Mouse (Mus musculus): ENCODE results near the gene Cyp2w1. TPM values are rescaled to one million over a fixed set of nuclear protein-coding genes. Genes with fewer than 3 reads are reported as not detected.

The Cyp2w1 gene
- polyA plus RNA-seq, 1 experiment from 2014 or later = 18.1 TPM

DNA sequence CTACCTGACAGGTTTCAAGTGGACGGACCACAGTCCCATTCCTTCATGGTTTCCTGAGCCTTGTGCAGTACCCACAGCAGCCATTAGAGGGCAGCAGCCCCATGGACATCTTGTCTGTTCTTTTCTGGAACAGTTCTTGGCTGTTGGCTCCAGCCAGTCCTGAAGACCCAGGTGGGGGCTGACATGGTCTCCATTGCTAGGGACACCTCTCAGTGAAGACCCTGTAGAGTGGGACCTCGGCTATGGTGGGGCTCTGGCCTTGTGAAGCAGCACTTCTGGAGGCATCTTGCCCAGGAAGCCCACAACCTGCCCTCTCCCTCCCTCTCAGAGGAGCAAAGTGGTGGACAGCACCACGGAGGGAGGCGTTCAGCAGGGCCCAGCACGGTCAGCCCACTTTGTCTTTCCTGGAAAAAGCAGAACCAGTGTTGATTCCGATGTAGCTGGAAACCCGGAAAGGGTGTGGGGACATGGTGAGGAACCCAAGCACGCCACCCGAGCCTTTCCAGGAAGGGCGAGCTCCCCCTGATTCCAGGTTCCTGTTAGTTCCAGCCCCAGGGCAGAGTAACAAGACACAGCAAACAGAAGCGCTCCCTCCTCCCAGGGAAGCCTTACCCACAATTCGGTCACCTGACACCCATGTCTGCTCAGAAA is 12.0 kb downstream of the Cyp2w1 start:
- H3K9ac ChIP-seq (ENCODE audit: low read depth, low read length) = no peak overlapping the region

GRCm38 (mm10) chr5:139364911-139365571 is 12.6 kb downstream of the Cyp2w1 start:
- Histone ChIP-seq H3K27ac (ENCODE audit: low read depth, low read length) (peak overlapping the region; percentile 50; the same call in 1 of the 2 replicates), H3K4me3 (ENCODE audit: low read depth, low read length) (no peak overlapping the region), H3K36me3 (ENCODE audit: control insufficient read depth, insufficient read depth) (no peaks in the 10 kb centered on the region; the same call in 1 of the 2 replicates), H3K27me3 (replicated peaks; ENCODE audit: control insufficient read depth, insufficient read depth, low read length) (no peaks in the 10 kb centered on the region), H3K4me1 (replicated peaks; ENCODE audit: control insufficient read depth, insufficient read depth, low read length) (no peaks in the 10 kb centered on the region), H3K4me2 (replicated peaks; ENCODE audit: low read depth) (0 out of 2 replicates have a peak overlapping the region, but pooled peaks have one; percentile 7), H3K9me3 (ENCODE audit: control insufficient read depth) (no peaks in the 10 kb centered on the region), H3K9ac (ENCODE audit: low read depth, low read length) (no peak overlapping the region)
- no peak for TF ChIP-seq CTCF (IDR thresholded peaks at IDR 0.05; ENCODE audit: low read depth)
- ATAC-seq = no peak
- WGBS = 46% methylated on average over 5 of the region's 5 CpGs

More for the DNA sequence above, 12.0 kb downstream of the Cyp2w1 start:
- Histone ChIP-seq H3K27ac (ENCODE audit: low read depth, low read length) (peak overlapping the region; percentile 50; the same call in 1 of the 2 replicates), H3K4me3 (ENCODE audit: low read depth, low read length) (no peak overlapping the region), H3K36me3 (ENCODE audit: control insufficient read depth, insufficient read depth) (no peaks in the 10 kb centered on the region), H3K27me3 (replicated peaks; ENCODE audit: control insufficient read depth, insufficient read depth, low read length) (no peaks in the 10 kb centered on the region), H3K4me2 (replicated peaks; ENCODE audit: low read depth) (peak overlapping the region; percentile 7; the same call in 1 of the 2 replicates), H3K9me3 (ENCODE audit: control insufficient read depth) (no peaks in the 10 kb centered on the region), H3K4me1 (replicated peaks; ENCODE audit: control insufficient read depth, insufficient read depth, low read length) (no peaks in the 10 kb centered on the region)
- 33% methylated on average over 12 of the region's 12 CpGs for WGBS
- TF ChIP-seq CTCF (IDR thresholded peaks at IDR 0.05; ENCODE audit: low read depth) = peak; percentile 99
- peak; percentile 16; the same call in 1 of the 2 replicates for ATAC-seq

DNA sequence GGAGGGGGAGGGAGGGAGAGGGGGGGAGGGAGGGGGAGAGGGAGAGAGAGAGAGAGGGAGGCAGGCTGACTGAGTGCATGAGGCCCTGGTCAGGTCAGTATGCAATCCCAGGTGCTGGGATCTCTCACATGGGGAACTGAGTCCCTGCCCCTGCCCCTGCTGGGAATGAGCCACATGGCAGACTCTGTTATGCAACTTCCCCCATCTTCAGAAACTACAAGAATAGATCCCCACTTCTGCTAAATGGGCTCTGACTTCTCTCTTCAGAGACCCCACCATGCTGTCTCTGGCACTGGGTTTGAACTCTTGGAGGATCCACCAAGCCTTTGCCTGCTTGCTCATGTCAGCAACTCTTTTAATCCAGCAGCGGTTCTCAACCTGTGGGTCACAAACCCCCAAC is 13.4 kb downstream of the Cyp2w1 start:
- H3K36me3 ChIP-seq (ENCODE audit: control insufficient read depth, insufficient read depth) = no peaks in the 10 kb centered on the region; the same call in 1 of the 2 replicates
- no peak overlapping the region for H3K9ac ChIP-seq (ENCODE audit: low read depth, low read length)
- no peak for ATAC-seq
- H3K4me2 ChIP-seq (replicated peaks; ENCODE audit: low read depth) = no peak overlapping the region
- WGBS = 71% methylated on average over 1 of the region's 1 CpGs
- no peaks in the 10 kb centered on the region for H3K4me1 ChIP-seq (replicated peaks; ENCODE audit: control insufficient read depth, insufficient read depth, low read length)
- no peak overlapping the region for H3K4me3 ChIP-seq (ENCODE audit: low read depth, low read length)
- H3K27me3 ChIP-seq (replicated peaks; ENCODE audit: control insufficient read depth, insufficient read depth, low read length) = no peaks in the 10 kb centered on the region
- TF ChIP-seq CTCF (IDR thresholded peaks at IDR 0.05; ENCODE audit: low read depth) = no peak
- H3K27ac ChIP-seq (ENCODE audit: low read depth, low read length) = no peak overlapping the region
- no peaks in the 10 kb centered on the region for H3K9me3 ChIP-seq (ENCODE audit: control insufficient read depth)

GRCm38 (mm10) chr5:139366484-139366883 is 14.1 kb downstream of the Cyp2w1 start:
- Histone ChIP-seq H3K9me3 (ENCODE audit: control insufficient read depth) (no peaks in the 10 kb centered on the region), H3K36me3 (ENCODE audit: control insufficient read depth, insufficient read depth) (no peaks in the 10 kb centered on the region; the same call in 1 of the 2 replicates), H3K27me3 (replicated peaks; ENCODE audit: control insufficient read depth, insufficient read depth, low read length) (no peaks in the 10 kb centered on the region), H3K27ac (ENCODE audit: low read depth, low read length) (no peak overlapping the region), H3K4me1 (replicated peaks; ENCODE audit: control insufficient read depth, insufficient read depth, low read length) (no peaks in the 10 kb centered on the region), H3K4me2 (replicated peaks; ENCODE audit: low read depth) (no peak overlapping the region), H3K4me3 (ENCODE audit: low read depth, low read length) (no peak overlapping the region), H3K9ac (ENCODE audit: low read depth, low read length) (no peak overlapping the region)
- no peak for TF ChIP-seq CTCF (IDR thresholded peaks at IDR 0.05; ENCODE audit: low read depth)
- no peak for ATAC-seq
- WGBS = 72% methylated on average over 11 of the region's 11 CpGs

GRCm38 (mm10) chr5:139367884-139368458 is 15.6 kb downstream of the Cyp2w1 start:
- Histone ChIP-seq H3K4me1 (replicated peaks; ENCODE audit: control insufficient read depth, insufficient read depth, low read length) (0 out of 2 replicates have a peak, but pooled peaks cover 5% of the 10 kb centered on the region), H3K4me3 (ENCODE audit: low read depth, low read length) (no peak overlapping the region), H3K27me3 (replicated peaks; ENCODE audit: control insufficient read depth, insufficient read depth, low read length) (no peaks in the 10 kb centered on the region), H3K36me3 (ENCODE audit: control insufficient read depth, insufficient read depth) (no peaks in the 10 kb centered on the region; the same call in 1 of the 2 replicates), H3K9ac (ENCODE audit: low read depth, low read length) (no peak overlapping the region), H3K9me3 (ENCODE audit: control insufficient read depth) (no peaks in the 10 kb centered on the region), H3K27ac (ENCODE audit: low read depth, low read length) (no peak overlapping the region), H3K4me2 (replicated peaks; ENCODE audit: low read depth) (no peak overlapping the region)
- no peak for TF ChIP-seq CTCF (IDR thresholded peaks at IDR 0.05; ENCODE audit: low read depth)
- no peak for ATAC-seq
- WGBS = 90% methylated on average over 4 of the region's 4 CpGs

DNA sequence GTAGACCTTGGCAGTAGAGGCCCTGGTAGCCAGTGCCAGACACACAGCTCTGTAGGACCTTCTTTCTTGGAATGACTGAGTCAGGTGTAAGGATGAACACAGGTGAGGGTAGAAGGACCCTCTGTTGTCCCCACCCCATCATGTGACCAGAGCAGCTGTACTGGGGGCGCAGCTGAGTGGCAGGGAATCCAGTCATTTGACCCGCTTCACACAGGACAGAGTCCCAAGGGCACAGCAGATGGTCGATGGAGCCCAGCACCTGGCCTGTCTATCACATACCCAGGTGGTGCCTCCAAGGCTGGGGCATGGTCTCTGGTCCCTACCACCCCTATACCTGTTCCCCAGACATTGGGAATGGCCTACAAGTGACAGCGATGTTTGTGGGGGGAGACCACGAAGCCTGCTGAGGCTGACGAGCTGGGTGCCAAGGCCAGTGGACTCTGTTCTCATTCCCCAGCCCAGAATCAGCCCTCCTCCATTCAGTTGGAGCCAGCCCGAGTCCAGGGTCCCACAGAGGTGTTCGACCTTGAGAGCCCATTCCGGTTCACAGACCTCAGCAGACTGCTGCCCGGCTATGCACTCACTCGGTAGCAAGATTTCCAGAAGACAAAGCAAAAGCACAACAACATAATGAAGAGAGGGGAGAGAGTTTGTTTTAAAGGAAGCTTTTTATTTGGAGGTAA is 16.4 kb downstream of the Cyp2w1 start:
- Histone ChIP-seq H3K4me3 (ENCODE audit: low read depth, low read length) (no peak overlapping the region), H3K36me3 (ENCODE audit: control insufficient read depth, insufficient read depth) (no peaks in the 10 kb centered on the region; the same call in 1 of the 2 replicates), H3K9me3 (ENCODE audit: control insufficient read depth) (no peaks in the 10 kb centered on the region), H3K4me2 (replicated peaks; ENCODE audit: low read depth) (no peak overlapping the region), H3K4me1 (replicated peaks; ENCODE audit: control insufficient read depth, insufficient read depth, low read length) (0 out of 2 replicates have a peak, but pooled peaks cover 5% of the 10 kb centered on the region), H3K9ac (ENCODE audit: low read depth, low read length) (no peak overlapping the region), H3K27ac (ENCODE audit: low read depth, low read length) (no peak overlapping the region), H3K27me3 (replicated peaks; ENCODE audit: control insufficient read depth, insufficient read depth, low read length) (no peaks in the 10 kb centered on the region)
- no peak for TF ChIP-seq CTCF (IDR thresholded peaks at IDR 0.05; ENCODE audit: low read depth)
- 81% methylated on average over 11 of the region's 11 CpGs for WGBS
- ATAC-seq = no peak
